Mouse (Mus musculus) lung, postnatal 0 days (tissue): ENCODE results near the gene Pglyrp1. TPM values are rescaled to one million over a fixed set of nuclear protein-coding genes. Genes with fewer than 3 reads are reported as not detected.

Experiments used
- ATAC-seq: fragments of 200-750 bp; cut with Nextera tagmentation; 2 replicates; pipeline ENCODE4 v1.8.0; 2017; ENCODE audit warnings: moderate library complexity
- DNase-seq: peaks from one replicate; pipeline ENCODE4 v3.0.0-alpha.2; 2016; ENCODE audit warnings: low spot score
- H3K27ac ChIP-seq: fragments of 300-500 bp; sonication (generic); 2 replicates; pipeline ENCODE4 v1.5.1; 2014; ENCODE audit warnings: antibody characterized with exemption, mild to moderate bottlenecking, low read length, mixed read lengths
- H3K27me3 ChIP-seq: fragments of 300-500 bp; sonication (generic); replicated peaks from 2 replicates; pipeline ENCODE4 v1.6.1; 2014; ENCODE audit warnings: low read length, mixed read lengths; ENCODE audit not compliant: insufficient read depth
- H3K36me3 ChIP-seq: fragments of 300-500 bp; sonication (generic); 2 replicates; pipeline ENCODE4 v1.6.1; 2014; ENCODE audit warnings: low read length, mixed read lengths; ENCODE audit not compliant: insufficient read depth
- H3K4me1 ChIP-seq: fragments of 300-500 bp; sonication (generic); 2 replicates; pipeline ENCODE4 v1.6.1; 2014; ENCODE audit warnings: antibody characterized with exemption, low read depth, low read length, mixed read lengths; ENCODE audit not compliant: insufficient read depth
- H3K4me2 ChIP-seq: fragments of 300-500 bp; sonication (generic); replicated peaks from 2 replicates; pipeline ENCODE4 v1.6.1; 2014; ENCODE audit warnings: low read depth, mild to moderate bottlenecking, low read length, moderate library complexity, mixed read lengths
- H3K4me3 ChIP-seq: fragments of 300-500 bp; sonication (generic); 2 replicates; pipeline ENCODE4 v1.5.1; 2014; ENCODE audit warnings: low read depth, low read length
- H3K9ac ChIP-seq: fragments of 300-500 bp; sonication (generic); replicated peaks from 2 replicates; pipeline ENCODE4 v1.6.1; 2014; ENCODE audit warnings: low read depth, mild to moderate bottlenecking
- H3K9me3 ChIP-seq: fragments of 300-500 bp; sonication (generic); 2 replicates; pipeline ENCODE4 v1.6.1; 2016; ENCODE audit warnings: low read length, mixed read lengths
- CTCF ChIP-seq: IDR thresholded peaks from 2 replicates; pipeline ENCODE4 v1.5.1; 2016; ENCODE audit warnings: antibody characterized with exemption, mild to moderate bottlenecking
- EP300 ChIP-seq: IDR thresholded peaks from 2 replicates; pipeline ENCODE4 v1.6.1; 2016; ENCODE audit warnings: antibody characterized with exemption, mild to moderate bottlenecking, control low read depth
- WGBS: fragments of 180-500 bp; shearing (Covaris S2); extraction: QIAGEN DNeasy Blood & Tissue Kit; methylation state at CpG from one replicate; pipeline ENCODE4 v1.1.7; 2014; 5-methylcytosine and 5-hydroxymethylcytosine counted together
- polyA plus RNA-seq: library from polyadenylated mRNA; unstranded; fragments of >200 nt; fragmentation: Nextera tagmentation; extraction: Ambion mirVana; gene quantifications from 2 replicates; pipeline ENCODE4 v1.2.1, GENCODE M21; 2015

Gene Pglyrp1
- polyA plus RNA-seq, 1 experiment from 2014 or later: 51.1 TPM

DNA sequence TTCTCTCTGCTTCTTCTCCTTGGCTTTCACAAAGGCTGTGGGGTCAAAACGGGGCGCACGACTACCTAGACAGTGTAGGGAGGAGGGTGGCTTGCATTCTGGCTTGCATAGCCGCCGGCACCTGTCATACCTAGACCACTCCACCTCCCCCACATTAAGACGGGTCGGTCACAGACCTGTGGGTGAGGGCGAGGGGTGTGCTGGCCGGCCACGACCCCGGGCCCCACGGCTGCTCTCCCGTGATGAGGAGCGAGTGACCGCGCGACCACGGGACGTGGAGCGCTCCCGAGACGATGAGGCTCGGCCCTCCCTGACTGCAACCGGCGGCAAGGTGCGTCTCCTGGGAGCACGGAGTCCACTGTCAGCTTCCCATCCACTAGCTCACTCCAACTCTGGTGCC is 21.9 kb downstream of the Pglyrp1 start:
- Histone ChIP-seq H3K27ac (no peak overlapping the region), H3K4me2 (peak overlapping the region; percentile 69; the same call in 1 of the 2 replicates), H3K4me1 (peaks cover 5% of the 10 kb centered on the region), H3K27me3 (0 out of 2 replicates have a peak, but pooled peaks cover 5% of the 10 kb centered on the region), H3K4me3 (no peak overlapping the region), H3K9ac (no peak overlapping the region), H3K9me3 (no peaks in the 10 kb centered on the region), H3K36me3 (no peaks in the 10 kb centered on the region)
- DNase-seq (no peak), ATAC-seq (no peak)
- WGBS: 35% methylated on average over 27 of the region's 27 CpGs
- no peak for TF ChIP-seq CTCF
- TF ChIP-seq EP300: no peak

DNA sequence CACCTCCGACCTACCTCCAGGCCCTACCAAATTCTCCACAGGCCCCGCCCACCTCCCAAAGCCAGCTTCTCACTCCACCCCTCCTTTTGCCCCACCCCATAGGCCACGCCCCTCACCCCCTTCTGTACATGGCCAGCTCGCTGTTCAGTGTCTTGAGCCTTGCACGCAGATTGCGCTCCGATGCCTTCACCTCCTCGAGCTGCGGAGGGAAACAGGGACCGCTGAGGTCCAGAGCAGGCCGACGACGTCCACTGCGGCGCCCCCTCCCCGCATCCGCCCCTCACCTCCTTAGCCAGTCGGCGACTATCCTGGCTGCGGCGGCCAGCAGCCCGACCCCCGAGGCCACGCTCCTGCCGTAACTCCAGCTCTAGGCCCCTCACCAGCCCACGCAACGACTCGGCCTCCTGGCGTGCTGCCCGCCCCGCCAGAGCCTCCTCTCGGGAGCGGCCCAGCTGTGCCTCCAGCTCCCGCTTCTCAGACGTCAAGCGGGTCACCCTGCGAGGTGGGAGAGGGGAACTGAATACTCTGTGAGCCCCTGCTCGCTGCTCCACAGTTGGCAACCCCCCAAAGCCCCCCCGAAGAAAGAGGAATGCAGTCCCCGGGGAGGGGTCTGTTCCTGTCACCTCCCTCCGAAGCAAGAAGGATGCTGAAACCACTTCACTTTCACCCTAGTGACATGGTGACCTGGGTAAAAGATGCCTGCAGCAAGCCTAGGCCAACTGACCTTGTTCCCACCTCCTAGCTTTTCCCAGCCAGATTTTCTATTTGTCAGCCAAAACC is 22.7 kb downstream of the Pglyrp1 start:
- H3K4me1 ChIP-seq: peaks cover 5% of the 10 kb centered on the region
- H3K4me3 ChIP-seq: peak overlapping the region; percentile 27
- no peak overlapping the region for H3K27ac ChIP-seq
- no peak overlapping the region for H3K9ac ChIP-seq
- peak overlapping the region; percentile 78 for H3K4me2 ChIP-seq
- H3K36me3 ChIP-seq: no peaks in the 10 kb centered on the region
- 0 out of 2 replicates have a peak, but pooled peaks cover 5% of the 10 kb centered on the region for H3K27me3 ChIP-seq
- peak; percentile 65 for DNase-seq
- WGBS: 2% methylated on average over 35 of the region's 41 CpGs
- peak; percentile 70 for ATAC-seq
- H3K9me3 ChIP-seq: no peaks in the 10 kb centered on the region
- TF ChIP-seq CTCF (no peak), EP300 (no peak)

DNA sequence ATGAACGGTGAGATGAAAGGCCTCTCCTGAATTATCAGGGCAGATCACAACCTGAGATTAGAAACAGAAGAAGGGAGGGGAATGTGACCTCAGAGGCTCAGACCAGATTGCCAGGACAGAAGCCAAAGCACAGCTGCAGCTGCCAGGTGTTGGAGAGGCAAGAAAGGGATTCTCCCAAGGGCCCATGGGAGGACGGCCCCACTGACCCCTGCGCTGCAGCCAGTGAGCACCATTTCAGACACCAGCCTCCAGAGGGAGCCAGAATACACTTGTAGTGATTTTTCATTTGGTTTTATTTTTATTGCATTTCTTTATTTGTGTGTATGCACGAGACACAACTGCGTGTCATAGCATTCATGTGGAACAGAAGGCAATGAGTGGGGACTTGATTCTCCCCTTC is 25.4 kb downstream of the Pglyrp1 start:
- H3K9me3 ChIP-seq: no peaks in the 10 kb centered on the region
- peak; percentile 79 for TF ChIP-seq CTCF
- TF ChIP-seq EP300: no peak
- peaks cover 5% of the 10 kb centered on the region for H3K4me1 ChIP-seq
- H3K27ac ChIP-seq: no peak overlapping the region
- no peaks in the 10 kb centered on the region for H3K36me3 ChIP-seq
- ATAC-seq (no peak), DNase-seq (peak; percentile 49)
- H3K9ac ChIP-seq: no peak overlapping the region
- H3K27me3 ChIP-seq: 0 out of 2 replicates have a peak, but pooled peaks cover 5% of the 10 kb centered on the region
- 45% methylated on average over 5 of the region's 5 CpGs for WGBS
- no peak overlapping the region for H3K4me3 ChIP-seq
- no peak overlapping the region for H3K4me2 ChIP-seq

DNA sequence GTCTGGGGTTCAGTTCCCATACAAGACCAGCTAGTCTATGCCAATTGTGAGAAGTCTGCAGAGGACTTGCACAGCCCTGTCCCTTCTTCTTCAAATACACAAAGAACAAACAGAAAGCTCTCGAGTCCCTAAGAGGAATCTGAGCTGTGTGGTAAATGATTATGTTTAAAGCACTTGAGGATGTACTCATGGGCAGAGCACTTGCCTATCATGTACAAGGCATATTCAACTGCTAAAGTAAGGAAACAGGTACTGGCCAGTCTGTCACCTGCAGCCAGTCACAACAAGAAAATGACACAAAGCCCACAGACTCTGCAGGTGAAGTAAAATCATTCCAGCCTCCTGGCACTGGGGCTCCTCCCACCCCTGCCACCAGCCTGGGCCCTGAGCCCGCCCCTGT is 29.4 kb downstream of the Pglyrp1 start:
- H3K4me3 ChIP-seq: no peak overlapping the region
- H3K27ac ChIP-seq: no peak overlapping the region
- TF ChIP-seq EP300 (no peak), CTCF (no peak)
- ATAC-seq: peak; percentile 83
- no peaks in the 10 kb centered on the region for H3K27me3 ChIP-seq
- DNase-seq: peak; percentile 61
- H3K4me1 ChIP-seq: no peaks in the 10 kb centered on the region
- no peak overlapping the region for H3K4me2 ChIP-seq
- no peak overlapping the region for H3K9ac ChIP-seq
- H3K36me3 ChIP-seq: no peaks in the 10 kb centered on the region
- no peaks in the 10 kb centered on the region for H3K9me3 ChIP-seq
- WGBS: 63% methylated on average over 2 of the region's 2 CpGs

DNA sequence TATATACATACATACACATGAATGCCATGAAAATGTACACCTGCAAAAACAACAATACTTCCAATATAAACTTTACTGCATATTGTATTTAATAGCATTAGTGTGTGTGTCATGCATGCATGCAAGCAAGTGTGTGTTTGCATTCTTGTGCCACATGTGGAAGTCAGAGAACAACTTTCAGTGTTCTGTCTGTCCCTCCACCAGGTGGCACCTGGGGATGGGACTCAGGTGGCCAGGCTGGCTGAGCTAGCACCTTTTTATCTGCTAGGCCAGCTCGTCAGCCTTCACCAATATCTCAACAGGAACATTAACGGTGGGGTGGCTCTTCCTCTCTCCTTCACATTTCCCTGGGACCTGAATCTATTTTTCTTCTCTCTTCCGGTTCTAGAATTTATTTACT is 31.4 kb downstream of the Pglyrp1 start:
- Histone ChIP-seq H3K27ac (no peak overlapping the region), H3K4me2 (no peak overlapping the region), H3K36me3 (no peaks in the 10 kb centered on the region; the same call in 1 of the 2 replicates), H3K9ac (no peak overlapping the region), H3K9me3 (no peaks in the 10 kb centered on the region), H3K27me3 (no peaks in the 10 kb centered on the region), H3K4me1 (no peaks in the 10 kb centered on the region), H3K4me3 (no peak overlapping the region)
- DNase-seq (no peak), ATAC-seq (no peak)
- 61% methylated on average over 3 of the region's 3 CpGs for WGBS
- no peak for TF ChIP-seq EP300
- peak; percentile 30 for TF ChIP-seq CTCF

DNA sequence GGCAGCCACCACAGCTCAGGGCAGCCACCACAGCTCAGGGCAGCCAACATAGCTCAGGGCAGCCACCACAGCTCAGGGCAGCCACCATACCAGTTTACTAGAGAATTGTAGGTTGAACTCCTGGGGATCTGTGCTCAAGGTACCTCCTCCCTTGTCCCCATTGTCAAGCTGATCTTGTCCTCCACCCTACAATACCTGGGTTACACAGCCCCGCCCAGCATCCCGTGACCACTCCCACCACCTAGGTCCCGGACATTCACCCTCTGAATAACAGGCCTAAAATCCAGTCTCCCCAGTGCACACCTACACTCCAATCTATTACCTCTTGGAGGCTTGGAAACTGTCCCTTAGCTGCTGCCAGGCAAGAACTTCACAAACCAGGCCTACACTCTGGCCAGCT is 33.8 kb downstream of the Pglyrp1 start:
- no peaks in the 10 kb centered on the region for H3K27me3 ChIP-seq
- no peaks in the 10 kb centered on the region; the same call in 1 of the 2 replicates for H3K36me3 ChIP-seq
- H3K27ac ChIP-seq: no peak overlapping the region
- TF ChIP-seq EP300 (no peak), CTCF (no peak)
- peaks cover 6% of the 10 kb centered on the region; the same call in 1 of the 2 replicates for H3K4me1 ChIP-seq
- no peak overlapping the region for H3K4me2 ChIP-seq
- no peak for DNase-seq
- H3K9me3 ChIP-seq: no peaks in the 10 kb centered on the region
- 74% methylated on average over 3 of the region's 3 CpGs for WGBS
- no peak overlapping the region for H3K4me3 ChIP-seq
- ATAC-seq: no peak
- no peak overlapping the region for H3K9ac ChIP-seq
